Mouse (Mus musculus) T-helper 2 cell (primary cell): ENCODE results near the gene Supt5.

Experiments
- in situ Hi-C: fragments of 300-600 bp; cut with MboI, MseI; formaldehyde crosslinking; loops from one replicate; pipeline ENCODE4 v1.15.1; 2025; ENCODE audit warnings: high pct_unique_total_duplicates

The Supt5 gene

GRCm38 (mm10) chr7:28351676-28352191 lies 13.2 kb upstream of the Supt5 start:
- in situ Hi-C loops: no loop called here

DNA sequence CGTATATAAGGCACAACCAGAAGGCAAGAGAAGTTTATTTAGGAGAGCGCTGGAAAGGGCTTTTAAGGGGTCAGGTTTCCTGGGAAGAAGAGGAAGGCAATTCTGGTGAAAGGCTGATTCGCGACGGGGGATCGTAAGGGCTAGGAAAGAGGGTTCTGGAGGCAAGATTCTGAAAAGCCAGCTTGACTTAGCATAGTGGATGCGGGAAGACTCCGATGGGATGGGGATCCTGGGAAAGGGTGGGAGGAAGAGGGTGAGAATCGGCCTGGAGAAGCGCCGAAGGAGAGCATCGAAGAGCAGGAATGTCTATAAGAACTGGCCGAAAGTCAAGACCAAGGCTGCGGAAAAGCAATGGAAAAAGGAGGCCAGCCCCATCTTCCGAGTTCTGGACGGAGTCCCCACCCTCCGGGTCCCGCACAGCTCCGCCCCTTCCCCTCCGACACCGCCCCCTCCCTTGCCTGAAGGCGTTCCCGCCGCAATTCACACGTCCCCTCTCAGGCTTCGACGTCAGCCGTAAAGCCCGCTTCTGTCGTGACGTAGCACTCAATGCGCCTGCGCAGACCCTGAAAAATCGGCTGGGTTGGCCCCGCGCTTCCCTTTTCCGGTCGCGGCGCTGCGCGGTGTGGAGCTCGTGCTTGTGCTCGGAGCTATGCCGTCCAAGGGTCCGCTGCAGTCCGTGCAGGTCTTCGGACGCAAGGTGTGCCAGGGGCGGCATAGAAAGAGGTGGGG lies 11.8 kb upstream of the Supt5 start, which contains the start of gene Rps16:
Rps16 (plus strand) TSS at position 498 of the 729 bp plus-strand sequence.
- in situ Hi-C loops: no loop called here

GRCm38 (mm10) chr7:28348601-28349000 lies 10.1 kb upstream of the Supt5 start:
- in situ Hi-C loops: no loop called here

GRCm38 (mm10) chr7:28347746-28348145 lies 9.2 kb upstream of the Supt5 start:
- in situ Hi-C loops: no loop called here

GRCm38 (mm10) chr7:28344637-28345036 lies 6.1 kb upstream of the Supt5 start:
- in situ Hi-C loops: no loop called here

DNA sequence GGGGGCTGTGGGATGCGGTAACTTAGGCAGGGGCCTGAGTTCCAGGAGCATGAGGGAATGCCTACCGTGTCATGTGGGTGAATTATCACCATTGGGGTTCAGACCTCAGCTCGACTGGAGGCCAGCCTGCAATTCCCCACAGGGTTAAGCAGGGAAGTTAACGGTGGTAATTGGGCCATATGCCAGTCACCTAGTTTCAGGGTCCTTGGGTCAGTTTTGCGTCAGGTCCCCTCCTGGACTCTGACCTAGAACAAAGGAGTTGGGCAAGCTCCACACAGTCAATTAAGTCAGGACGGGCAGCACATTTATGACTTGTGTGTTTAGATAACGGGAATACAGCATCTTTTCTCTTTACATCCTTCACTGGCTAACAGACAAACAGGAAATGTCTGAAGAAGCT lies 2.8 kb upstream of the Supt5 start:
- in situ Hi-C loops: no loop called here

DNA sequence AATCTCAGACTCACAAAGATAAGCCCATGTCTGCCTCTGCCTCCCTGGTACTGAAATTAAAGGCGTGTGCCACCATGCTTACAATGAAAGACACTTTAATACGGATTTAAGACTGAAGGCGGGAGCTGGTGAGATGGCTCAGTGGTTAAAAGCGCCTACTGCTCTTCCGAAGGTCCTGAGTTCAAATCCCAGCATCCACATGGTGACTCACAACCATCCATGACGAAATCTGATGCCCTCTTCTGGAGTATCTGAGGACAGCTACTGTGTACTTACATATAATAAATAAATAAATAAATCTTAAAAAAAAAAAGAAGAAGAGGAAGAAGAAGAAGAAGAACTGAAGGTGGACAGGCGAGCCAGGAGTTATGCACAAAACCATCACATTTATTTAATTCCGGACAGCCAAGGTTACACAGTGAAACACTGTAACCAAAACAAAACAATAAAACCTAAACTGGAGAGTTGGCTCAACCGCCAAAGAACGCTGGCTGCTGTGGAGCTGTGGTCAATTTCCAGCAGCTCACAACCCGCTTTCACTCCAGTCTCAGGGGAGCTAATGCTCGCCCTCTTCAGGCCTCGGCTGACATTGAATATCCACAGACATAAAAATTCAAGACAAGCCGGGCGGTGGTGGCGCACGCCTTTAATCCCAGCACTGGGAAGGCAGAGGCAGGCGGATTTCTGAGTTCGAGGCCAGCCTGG lies 819 bp upstream of the Supt5 start:
- in situ Hi-C loops: no loop called here

- in situ Hi-C loops: no loop called here
Observed at GRCm38 (mm10) chr7:28335471-28335870, 3.1 kb downstream of the Supt5 start.

GRCm38 (mm10) chr7:28334534-28334933 lies 4.0 kb downstream of the Supt5 start:
- in situ Hi-C loops: no loop called here

GRCm38 (mm10) chr7:28328260-28328659 lies 10.3 kb downstream of the Supt5 start:
- in situ Hi-C loops: no loop called here

- in situ Hi-C loops: no loop called here
Observed at GRCm38 (mm10) chr7:28326457-28326856, 12.1 kb downstream of the Supt5 start.

GRCm38 (mm10) chr7:28325293-28325692 lies 13.3 kb downstream of the Supt5 start:
- in situ Hi-C loops: no loop called here

GRCm38 (mm10) chr7:28321974-28322720 lies 16.4 kb downstream of the Supt5 start:
- in situ Hi-C loops: no loop called here

DNA sequence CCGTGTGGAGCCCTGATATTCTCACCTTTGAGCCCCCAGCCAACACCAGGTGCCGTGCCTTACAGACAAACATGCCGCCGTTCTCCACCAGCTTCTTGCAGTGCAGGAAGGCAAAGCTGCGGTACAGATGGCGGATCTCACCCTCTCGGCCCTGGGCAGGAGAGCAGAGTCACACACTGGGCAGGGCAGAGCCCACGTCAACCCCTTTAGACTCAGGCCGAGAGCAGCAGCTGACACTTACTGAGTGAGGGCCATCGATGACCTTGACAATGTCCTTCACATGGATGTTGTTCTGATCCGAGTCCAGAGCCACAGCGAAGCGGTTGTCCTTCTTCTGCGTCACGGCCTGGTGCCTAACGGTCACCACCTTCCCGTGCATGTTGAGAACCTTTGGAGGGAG lies 19.8 kb downstream of the Supt5 start:
- in situ Hi-C loops: loop anchor here (10.0 kb wide), 1 partner anchor 844 kb away; the partner anchor contains the start of gene Sertad3

GRCm38 (mm10) chr7:28318036-28318435 lies 20.5 kb downstream of the Supt5 start:
- in situ Hi-C loops: loop anchor here (10.0 kb wide), 1 partner anchor 843 kb away; the partner anchor contains the start of gene Sertad3

DNA sequence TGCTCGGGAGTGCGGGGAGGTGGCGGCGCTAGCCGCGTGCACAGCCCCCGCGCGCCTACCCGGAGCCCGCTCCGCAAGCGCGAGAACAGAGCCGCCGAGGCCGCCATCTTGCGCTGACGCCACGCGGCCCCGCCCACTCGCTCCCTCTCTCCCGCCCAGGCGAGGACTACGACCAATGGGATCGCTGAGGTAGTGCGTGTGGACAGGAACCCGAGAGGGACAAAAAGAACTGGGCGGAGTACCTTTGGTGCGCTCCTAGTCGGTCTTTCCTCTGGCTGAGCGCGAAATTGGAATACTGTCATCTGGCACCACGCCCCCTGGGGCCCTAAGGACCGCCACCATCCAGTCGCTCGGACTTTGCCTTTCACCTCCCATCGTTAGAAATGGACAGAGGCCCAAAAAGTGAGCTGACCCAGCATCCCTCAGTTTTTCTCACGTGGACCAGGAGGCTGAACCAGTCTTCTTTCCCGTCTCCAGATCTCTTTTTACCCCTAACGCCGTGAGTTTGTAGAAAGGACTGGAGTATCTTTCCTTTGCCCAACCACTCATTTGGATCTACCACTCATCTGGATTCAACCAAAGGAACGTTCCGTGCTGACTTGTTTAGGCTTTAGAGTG lies 26.5 kb downstream of the Supt5 start, which contains the start of gene Timm50:
Timm50 (minus strand) TSS at position 147 of the 618 bp plus-strand sequence.
- in situ Hi-C loops: loop anchor here (10.0 kb wide), 1 partner anchor 837 kb away; the partner anchor contains the start of gene Sertad3

DNA sequence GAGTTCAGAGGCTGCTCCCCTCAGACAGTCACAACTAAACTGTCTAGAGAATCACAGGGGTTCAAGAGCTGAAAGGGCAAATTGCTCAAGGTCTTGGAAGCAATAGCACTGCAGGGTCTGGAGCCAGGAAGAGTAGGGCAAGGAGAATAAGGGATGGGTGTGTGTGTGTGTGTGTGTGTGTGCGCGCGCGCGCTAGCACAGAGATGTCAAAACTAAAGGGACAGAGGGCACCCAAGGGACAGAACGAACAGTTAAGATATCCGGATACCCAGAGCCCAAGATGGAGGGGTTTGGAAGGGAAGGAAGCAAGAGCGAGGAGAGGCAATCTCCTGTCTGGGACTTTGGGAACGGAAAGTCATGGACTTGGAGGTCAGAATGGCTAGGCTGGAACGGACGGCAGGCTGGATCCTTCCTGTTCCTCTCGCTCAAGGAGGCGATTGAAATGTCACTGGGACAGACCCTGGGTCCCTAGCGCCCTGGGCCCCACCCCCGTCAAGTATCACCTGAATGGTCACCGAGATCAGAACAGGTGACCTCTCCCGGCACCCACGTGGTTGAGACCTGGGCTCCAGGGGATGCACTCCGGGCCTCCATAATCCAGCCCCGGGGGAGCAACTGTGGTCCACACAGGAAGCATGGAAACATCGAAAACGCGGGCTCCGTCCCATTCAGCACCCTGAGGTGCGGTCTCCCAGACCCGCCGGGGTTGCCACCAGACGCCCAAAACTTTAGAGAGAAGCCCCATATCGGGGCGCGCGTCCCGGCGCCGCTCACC lies 27.2 kb downstream of the Supt5 start:
- in situ Hi-C loops: loop anchor here (10.0 kb wide), 1 partner anchor 837 kb away; the partner anchor contains the start of gene Sertad3

GRCm38 (mm10) chr7:28309737-28310136 lies 28.8 kb downstream of the Supt5 start:
- in situ Hi-C loops: loop anchor here (10.0 kb wide), 1 partner anchor 835 kb away; the partner anchor contains the start of gene Sertad3

DNA sequence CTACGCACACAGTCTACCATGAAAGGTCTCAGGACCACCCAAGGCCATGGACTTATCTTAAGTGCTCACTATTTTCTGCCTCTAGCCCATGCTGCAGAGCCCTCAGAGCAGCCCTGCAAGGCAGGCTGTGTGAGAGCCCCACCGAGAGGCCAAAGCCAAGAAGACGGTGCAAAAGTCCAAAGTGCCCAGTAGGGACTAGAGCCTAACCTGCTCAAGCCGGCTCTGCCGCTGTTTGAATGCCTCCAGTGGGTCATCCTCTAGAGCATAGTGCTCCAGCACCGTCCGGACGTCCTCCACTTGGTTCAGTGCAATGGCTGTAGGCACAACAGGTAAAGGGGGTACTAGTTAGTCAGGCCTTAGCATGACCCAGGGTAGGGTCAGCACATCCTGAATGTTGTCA lies 32.3 kb downstream of the Supt5 start:
- in situ Hi-C loops: no loop called here

GRCm38 (mm10) chr7:28305641-28306040 lies 32.9 kb downstream of the Supt5 start:
- in situ Hi-C loops: no loop called here
